Mouse (Mus musculus): ENCODE results near the gene Fgfr2.

The Fgfr2 gene

DNA sequence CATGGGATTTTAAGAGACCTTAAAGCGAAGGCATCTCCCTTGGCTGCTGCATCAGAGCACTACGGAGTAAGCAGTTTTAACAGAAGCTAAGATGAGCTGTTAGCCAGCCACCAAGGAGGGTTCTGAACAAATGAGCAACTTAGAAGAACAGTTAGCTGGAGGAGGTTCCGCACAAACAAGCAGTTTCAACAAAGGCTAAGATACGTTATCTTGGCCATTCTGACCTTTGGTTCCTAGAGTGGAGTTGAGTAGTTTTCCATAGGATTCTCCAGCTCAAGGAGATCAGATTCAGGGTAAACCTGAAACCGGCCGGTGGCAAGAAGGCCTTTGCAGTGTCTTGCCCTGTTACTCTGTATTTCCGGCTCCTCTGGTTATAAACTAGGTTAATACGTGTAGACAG, 1759.0 kb downstream of the Fgfr2 start:
- no peak for DNase-seq (ENCODE audit: low spot score in 2 of 2)

DNA sequence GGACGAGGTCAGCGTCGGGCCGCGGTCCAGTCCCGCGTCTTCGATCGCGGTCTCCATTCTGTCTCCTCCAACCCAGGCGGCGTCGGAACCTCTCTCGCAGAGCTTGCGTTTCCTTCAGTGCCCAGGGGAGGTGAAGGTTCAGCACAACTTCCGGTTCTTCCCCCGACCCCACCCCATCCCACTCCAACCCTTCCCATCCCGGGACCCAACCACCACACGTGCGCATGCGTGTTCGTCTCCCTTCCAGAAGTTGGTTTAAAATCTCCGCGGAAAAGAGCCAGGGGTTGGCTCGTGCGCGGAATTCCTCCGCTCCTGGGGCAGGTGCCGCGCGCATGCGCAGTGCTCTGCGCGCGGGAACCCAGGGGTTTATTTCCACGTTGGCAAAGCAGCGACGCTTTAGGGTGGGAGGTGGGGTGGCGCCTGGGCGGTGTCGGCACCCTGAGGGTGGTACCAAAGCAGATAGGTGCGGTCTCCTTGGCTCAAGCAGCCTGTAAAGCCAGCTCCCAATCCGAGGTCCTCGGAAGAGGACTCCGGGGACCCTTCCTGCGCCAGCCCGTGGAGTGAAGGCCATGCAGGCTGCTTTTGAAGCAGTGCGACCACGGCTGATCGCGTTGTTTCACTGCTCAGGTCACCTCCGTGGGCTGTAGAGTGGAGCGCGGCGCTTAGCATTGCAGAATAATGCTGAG, 1760.4 kb downstream of the Fgfr2 start, which contains the start of gene 2310057M21Rik:
Gene 2310057M21Rik, minus strand, starts transcription at position 145 of the 686 bp plus-strand sequence.
- peak; percentile 87 to 93 for DNase-seq (ENCODE audit: low spot score in 2 of 2)

DNA sequence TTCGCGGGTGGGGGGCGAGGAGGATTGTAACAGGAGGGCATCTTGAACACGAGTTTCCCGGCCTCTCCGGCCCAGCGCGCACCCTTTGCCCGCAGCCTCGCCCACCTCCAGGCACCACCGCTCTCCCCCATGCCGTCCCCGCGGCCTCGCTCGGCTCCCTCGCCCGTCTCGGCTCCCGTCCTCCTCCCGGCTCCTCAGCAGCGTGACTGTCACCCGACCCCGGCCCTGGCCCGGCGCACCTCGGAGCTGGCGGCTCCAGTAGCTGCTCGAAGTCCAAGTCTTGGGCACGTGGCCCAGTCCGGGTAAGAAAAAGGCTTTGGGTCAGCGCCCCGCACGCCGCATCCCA, 1760.9 kb downstream of the Fgfr2 start:
- no peak for DNase-seq (ENCODE audit: low spot score in 2 of 2)

DNA sequence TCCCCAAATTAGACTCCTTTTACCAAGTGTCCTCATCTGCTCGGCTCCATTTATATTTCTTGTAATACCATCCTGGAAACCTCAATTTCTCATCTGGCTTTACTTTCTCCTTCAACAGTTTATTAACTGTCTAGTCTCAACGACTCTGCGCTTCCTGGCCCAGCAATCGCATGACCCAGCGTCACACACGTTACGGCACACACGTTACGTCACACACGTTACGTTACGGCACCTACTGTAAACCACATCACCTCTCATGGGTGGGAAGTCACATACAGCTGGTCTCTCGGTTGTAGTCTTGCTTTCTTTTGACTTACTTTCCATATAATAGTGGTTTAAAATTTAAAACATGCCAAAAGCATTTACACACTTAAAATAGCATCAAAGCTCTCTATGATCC, 1767.0 kb downstream of the Fgfr2 start:
- no peak for DNase-seq (ENCODE audit: low spot score in 2 of 2)

DNA sequence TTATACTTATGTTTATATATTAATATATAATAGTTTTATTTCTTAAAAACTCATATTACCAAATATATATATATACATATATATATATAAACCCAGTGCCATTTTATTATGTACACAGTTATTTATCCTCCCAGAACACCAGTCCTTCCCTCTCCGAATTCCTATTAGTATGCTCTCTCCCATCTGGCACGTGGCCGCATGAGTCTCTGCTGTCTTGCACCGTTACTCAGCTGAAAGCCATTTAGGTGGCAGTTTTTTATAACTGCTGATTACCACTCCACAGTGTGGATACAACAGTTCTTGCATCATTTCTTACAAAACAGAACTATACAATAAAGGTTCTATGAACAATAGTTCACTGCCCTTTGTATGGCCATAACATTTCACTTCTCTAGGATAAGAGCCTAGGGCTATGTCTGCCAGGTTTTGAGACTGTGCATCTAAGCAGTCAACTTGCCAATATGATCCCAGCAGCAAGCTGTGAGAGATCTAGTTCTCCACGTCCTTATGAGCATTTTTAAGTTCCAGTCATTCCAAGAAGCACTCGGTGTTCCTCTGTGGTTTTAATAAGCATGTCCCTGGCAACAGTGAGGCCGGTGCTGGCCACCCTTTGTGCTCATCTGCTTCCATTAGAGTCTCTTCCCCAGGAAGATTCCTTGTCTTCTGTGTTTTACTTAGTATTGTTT, 1777.2 kb downstream of the Fgfr2 start:
- no peak for DNase-seq (ENCODE audit: low spot score in 2 of 2)

DNA sequence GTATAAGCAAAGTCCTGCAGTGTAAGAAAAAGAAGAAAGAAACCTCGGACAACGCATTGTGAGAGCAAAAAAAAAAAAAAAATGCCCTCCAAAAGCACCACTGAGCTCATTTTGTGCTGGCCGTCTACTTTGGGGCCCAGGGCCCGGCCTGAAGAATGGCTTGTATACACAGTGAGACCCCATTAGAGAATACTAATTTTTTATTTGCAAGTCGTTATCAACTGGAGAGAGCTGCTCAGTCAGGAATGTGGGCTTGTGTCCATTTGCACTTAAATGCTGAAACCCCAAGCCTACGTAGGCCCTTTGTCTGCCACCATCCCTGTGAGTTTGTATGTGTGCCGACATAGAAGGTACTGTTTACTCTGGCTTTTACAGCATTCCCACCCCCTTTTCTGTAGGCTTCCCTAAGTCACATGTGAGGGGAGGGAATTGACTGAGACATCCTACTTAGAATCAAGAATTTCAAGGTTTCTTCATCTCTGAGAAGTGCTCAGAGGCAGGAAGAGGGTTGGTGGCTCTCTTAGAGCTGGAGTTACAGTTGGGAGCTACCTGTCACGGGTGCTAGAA, 1785.6 kb downstream of the Fgfr2 start:
- no peak for DNase-seq (ENCODE audit: low spot score in 2 of 2)

DNA sequence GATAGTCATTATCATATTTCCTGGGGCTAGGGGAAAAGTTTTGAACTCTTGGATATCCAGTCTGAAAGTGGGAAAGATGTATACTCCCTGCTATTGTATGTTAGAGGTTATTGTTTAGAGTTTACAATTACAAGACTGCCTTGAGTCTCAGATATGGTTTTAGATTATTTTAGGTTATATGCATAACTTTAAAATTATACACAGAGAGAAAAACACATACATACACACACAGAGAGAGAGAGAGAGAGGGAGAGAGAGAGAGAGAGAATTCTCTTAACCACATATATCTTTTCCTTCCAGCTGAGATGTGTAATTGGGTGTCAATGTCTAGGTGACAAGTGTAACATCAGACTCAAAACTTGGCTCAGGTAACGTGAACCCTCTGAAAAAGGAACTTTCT, 1789.6 kb downstream of the Fgfr2 start, which contains the start of gene Fam24a:
Gene Fam24a, plus strand, starts transcription at position 301 of the 400 bp plus-strand sequence.
- no peak for DNase-seq (ENCODE audit: low spot score in 2 of 2)

DNA sequence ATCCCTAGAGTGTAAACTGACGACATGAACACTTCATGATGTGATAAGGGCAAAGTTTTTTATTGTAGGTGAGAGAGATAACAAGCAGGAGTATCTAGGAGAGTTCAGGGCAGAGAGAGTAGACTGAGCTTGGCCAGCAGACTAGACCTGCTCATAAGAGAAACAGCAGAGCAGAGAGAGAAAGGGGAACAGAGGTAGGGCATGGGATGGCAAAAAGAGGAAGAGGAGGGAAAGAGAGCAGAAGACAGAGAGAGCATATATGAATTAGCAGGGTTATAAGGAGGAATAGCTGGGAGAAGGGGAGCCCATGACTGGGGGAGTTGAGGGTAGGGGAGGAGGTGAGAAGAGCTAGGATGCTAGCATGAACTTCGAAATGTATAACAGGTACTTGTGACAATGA, 1791.5 kb downstream of the Fgfr2 start:
- no peak for DNase-seq (ENCODE audit: low spot score in 2 of 2)

DNA sequence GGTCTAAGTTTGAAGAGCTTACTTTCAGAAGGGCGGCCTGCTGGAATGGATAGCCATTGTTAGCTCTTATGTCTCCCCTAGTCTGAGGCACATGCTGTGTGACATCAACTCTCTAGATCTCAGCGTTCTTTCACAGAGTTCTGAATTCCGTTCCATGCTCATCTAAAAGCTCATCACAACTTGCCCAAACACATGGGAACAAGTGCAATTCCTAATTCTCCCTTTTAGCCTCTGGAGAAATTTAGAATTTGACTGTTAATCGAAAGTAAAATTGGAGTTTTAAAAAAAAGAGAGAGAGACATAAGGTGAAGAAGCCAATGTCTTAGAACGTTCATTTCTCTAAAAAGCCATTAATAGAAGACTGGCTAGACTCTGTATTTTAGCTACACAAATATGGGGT, 1793.7 kb downstream of the Fgfr2 start, which contains the start of gene Fam24b:
Gene Fam24b, minus strand, starts transcription at position 101 of the 400 bp plus-strand sequence.
- DNase-seq (ENCODE audit: low spot score in 2 of 2) = no peak

DNA sequence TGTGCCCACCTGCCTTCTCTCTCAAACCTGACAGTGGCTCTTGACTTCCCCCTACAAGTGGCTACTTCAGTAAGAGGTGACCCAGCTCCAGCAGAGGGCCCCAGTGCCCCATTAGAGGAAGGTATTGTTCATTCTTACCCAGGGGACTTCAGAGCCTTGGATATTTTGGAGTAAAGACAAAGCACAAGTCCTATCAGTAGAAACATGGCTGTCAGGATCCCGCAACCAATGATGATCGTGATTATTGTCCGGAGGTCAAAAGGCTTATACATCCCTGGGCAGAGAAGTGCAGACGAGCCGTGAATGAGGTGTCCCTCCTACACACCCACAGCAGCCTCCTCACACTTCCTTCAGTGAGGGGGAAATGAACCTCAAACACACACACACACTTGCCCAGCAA, 1796.1 kb downstream of the Fgfr2 start:
- no peak for DNase-seq (ENCODE audit: low spot score in 2 of 2)

DNA sequence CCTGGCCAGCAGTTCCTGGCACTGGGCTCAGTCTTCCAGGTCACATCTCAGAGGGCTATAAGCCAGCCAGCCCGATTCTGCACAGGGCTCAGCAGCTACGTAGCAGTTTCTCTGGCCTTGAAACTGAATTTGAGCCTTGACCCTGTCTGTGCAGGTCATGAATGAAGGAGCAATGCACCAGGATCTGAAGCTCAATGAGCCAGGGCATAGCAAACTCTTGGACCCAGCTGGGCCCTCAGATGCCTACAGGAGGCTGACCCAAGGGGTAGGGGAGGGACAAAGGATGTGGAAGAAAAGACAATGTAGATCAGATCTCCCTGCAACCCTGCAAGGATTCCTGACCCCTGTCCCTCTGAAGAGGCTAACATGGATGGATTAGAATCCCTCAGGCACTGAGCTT, 1801.0 kb downstream of the Fgfr2 start, which contains the start of gene Cuzd1:
Gene Cuzd1, minus strand, starts transcription at position 101 of the 400 bp plus-strand sequence.
- DNase-seq (ENCODE audit: low spot score in 2 of 2) = no peak

DNA sequence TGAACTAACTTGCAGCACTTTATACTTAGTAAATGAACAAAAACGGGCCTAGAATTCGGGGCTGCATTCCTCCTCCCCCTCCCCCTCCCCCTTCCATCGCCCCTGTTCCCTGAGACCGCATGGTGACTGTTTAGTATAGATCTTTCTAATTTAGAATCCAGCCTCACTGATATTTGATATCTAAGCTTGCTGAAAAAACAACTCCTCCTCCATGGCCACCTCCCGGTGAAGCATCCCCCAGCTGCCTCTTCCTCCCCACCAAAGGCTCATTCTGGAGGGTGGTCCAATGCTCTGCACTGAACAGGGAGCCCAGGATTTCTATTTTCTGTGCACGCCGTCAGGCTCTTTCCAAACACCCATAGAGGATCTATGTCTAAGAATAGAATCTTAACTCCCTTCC, 1804.8 kb downstream of the Fgfr2 start:
- no peak for DNase-seq (ENCODE audit: low spot score in 2 of 2)

DNA sequence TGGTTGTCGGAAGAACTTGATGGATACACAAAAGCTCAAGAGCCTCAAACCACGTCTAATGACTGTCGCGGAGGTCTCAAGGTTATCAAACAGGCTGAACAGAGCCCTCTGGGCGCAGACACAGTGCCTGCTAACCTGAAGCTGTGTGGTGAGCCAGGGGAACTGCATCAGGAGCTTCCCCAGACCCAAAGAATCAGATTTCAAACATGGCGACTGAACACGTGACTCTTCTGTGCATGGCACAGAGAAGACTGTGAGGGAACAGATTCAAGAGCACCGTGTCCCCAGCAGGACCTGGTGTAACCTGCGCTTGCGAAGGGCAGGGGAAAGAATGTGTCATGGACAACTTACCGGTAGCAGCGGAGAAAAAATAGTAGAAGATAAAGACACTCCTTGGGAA, 1805.6 kb downstream of the Fgfr2 start:
- DNase-seq (ENCODE audit: low spot score in 2 of 2) = no peak

DNA sequence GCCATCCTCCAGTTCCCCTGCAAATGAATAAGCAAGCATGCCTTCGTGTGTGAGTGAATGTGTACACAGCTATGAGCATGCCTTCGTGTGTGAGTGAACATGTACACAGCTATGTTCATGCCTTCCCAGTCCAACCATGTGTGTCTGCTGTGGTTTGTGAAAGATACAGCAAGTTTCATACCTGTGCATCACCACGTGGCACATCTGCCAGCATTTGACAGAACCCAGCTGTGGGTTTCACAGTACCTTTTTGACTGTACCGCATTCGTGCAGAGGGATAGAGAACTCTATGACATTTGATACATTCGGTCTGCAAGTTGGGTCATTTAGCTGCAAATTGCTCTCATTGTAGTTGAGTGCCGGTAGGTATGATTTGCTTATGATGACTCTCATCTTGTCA, 1808.7 kb downstream of the Fgfr2 start:
- DNase-seq (ENCODE audit: low spot score in 2 of 2) = no peak

DNA sequence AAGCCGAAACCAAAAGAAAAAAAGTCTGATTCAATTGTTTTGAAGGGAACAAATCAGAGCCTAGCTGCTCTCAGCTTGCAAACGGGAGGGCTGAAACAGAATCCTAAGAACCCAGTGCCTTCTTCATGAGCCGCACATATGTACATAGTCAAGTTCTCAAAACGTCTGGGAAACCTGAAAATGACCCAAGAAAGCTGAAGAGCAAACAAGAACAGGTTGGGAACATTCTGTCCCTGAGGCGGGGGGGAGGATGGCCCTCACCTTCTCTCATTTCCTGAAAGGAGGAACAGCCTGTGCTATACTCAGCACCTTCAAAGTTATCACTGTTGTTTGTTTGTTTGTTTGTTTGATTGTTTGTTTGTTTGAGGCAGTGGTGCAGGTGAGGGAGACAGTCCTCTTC, 1816.4 kb downstream of the Fgfr2 start:
- no peak for DNase-seq (ENCODE audit: low spot score in 2 of 2)

DNA sequence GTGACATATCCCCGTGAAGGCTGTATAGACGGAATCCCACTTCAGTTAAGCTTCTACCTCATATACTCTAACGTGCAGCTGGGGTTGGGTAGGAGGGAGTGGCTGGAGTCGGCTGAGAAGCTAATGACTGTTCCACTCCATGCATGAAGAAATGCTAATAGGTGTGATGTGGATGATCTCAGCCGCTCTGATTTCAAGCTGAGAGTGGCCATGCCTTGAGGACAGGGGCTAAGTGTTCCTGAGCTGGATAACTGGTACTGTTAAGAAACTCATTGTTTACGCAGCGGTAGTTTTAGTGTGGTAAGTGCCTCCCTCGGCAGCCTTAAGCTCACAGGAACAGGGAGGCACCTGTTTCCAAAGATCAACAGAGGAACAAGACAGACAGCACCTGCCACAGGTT, 1819.8 kb downstream of the Fgfr2 start:
- no peak for DNase-seq (ENCODE audit: low spot score in 2 of 2)

DNA sequence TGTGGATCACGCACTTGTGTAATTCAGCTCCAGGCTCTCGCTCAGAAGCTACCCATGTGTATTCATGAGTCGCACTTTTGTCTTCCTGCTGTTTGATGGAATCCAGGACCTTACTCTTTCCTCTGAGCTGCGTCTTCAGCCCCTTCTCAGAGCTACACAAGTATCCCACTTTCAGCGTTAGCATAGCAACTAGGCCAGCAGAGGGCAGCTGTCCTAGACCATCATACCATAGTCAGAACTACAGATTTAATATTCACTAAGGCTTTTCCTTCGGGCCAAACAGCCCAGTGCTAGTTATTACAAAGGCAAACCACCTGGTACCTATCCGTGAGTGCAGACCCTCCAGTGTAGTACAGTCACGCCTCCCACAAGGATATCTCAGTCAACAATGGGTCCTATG, 1826.0 kb downstream of the Fgfr2 start:
- no peak for DNase-seq (ENCODE audit: low spot score in 2 of 2)

DNA sequence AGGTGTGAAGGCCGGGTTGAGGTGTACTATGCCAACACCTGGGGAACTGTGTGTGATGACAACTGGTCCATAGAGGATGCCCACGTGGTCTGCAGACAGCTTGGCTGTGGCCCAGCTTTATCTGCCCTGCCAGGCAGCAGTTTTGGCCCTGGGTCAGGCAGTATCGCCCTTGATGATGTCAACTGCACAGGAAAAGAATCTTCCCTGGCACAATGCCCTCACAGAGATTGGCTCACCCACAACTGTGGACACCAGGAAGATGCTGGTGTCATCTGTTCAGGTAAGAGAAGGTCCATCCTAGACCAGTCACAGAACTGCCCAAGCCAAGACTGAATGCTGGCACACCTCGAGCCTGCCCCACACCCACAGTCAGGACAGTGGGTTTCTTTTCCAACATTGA, 1857.3 kb downstream of the Fgfr2 start:
- DNase-seq (ENCODE audit: low spot score in 2 of 2) = no peak

DNA sequence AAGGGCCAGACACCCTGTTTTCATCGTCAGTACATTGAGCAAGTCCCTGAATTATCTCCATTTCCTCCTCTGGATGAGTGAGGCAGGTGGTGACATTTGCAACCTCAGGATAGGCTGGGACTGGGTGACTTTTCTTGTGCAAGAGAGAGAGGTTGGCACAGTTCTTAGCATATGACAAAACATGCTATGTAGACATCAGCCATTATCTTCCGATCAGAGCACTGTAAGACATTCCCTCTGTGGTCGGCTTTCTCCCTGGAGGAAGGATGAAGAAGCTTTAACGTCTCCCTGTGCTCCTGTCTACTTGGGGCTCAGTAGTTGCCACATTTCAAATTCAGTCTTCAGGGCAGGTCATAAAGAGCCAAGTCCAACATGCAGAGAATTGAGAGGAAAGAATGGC, 1858.9 kb downstream of the Fgfr2 start:
- DNase-seq (ENCODE audit: low spot score in 2 of 2) = no peak

DNA sequence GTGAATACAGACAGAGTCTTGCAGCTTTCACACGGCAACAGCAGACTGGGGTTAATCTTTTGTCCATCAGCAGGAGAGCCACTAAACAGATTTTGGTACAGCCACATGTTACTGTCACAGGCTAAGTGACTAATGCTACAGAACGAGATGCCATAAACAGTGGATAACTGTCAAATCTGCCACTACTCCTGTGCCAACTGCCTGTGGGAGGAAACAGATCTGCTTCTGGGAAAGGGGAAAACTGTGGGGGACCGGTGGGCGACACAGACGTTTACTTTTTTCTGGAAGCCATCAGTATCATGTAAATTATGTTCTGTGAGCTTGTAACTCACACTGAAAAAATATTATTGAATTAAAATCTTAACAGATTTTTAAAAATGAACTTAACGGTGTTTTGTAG, 1862.2 kb downstream of the Fgfr2 start:
- DNase-seq (ENCODE audit: low spot score in 2 of 2) = peak; percentile 12 to 26

DNA sequence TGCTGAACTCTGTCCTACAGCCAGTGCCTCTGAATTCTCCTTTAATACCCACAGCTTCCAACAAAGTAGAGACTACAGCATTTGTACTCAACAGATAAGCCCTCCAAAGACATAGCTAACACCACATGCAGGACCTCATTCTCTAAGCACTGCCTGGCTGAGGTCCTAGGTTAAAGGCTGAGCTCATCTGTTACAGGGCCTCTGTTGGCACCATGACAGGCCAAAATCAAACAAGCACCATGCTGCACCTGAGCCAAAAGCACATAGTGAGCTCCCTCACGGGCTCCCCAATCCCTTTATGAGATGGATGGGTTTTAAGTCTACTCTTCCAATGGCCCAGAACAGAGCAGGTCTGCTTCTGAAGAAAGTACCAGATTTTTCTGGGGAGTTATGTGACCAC, 1865.8 kb downstream of the Fgfr2 start:
- DNase-seq (ENCODE audit: low spot score in 2 of 2) = no peak

DNA sequence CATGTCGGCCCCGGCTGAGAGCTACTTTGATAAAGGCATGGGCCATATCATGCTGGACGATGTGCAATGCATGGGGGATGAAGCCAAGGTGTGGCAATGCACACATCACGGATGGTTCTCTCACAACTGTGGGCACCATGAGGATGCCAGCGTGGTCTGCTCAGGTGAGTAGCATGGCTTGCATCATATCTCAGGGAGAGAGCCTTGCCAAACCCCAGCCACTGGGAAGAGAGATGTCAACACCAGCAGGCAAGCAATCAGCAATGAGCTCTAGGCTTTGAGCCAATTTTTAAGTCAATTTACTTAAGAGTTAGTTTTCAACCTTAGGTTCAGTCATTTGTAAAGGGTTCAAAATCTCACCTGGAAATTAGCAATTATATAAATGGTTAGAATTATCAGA, 1866.3 kb downstream of the Fgfr2 start:
- no peak for DNase-seq (ENCODE audit: low spot score in 2 of 2)

DNA sequence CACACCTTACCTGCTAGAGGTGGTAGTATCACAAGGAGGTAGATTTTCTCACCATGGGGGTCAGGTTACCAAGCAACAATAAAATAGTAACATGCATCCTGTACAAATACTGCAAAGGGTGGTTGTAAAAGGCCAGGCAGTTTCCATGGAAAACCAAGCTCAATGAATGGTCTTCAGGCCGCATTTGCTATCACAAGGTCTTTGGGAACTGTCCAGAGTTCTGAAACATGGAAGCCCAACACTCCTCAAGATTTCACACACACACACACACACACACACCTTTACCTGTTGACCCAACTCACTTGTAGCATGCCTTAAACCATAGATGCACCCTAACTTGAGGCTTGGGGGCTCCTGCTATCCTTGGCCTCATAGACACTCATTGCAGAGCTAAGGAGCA, 1878.2 kb downstream of the Fgfr2 start:
- no peak for DNase-seq (ENCODE audit: low spot score in 2 of 2)
